Mouse (Mus musculus): Measurements from ENCODE around the gene Zfp994. TPM values are rescaled to one million over a fixed set of nuclear protein-coding genes. Genes with fewer than 3 reads are reported as not detected.

Gene Zfp994
- 2.1 TPM for polyA plus RNA-seq (2017; shearing (Covaris generic))

DNA sequence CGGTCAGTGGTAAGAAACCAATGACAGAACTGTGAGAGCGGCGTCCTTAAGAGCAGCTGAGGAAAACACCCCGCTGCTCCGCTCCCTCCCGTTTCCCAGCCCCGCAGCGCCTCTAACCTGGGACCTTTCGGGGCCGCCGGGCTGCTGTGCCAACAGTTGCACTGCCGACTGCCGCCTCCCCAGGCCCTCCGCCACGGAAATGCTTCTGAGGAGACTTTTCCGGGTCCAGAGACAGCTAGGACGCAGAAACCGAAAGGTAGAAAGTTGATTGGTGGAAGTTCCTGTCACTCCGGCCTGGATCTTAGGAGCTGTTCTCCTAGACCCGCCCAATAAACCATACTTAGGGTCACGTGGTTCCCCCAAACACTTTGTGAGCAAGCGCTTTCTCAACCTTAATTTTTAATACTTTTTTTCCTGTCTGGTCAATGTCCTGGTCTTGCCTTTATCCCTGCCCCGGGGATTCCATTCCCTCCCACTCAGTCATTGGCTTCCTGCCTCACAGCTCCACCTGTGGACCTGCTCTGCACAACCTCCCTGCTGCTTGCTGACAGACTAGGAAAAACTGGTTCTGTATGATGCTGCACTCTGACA, at the start of gene Zfp994:
Zfp994 (minus strand) TSS at position 195 of the 591 bp plus-strand sequence.

DNA sequence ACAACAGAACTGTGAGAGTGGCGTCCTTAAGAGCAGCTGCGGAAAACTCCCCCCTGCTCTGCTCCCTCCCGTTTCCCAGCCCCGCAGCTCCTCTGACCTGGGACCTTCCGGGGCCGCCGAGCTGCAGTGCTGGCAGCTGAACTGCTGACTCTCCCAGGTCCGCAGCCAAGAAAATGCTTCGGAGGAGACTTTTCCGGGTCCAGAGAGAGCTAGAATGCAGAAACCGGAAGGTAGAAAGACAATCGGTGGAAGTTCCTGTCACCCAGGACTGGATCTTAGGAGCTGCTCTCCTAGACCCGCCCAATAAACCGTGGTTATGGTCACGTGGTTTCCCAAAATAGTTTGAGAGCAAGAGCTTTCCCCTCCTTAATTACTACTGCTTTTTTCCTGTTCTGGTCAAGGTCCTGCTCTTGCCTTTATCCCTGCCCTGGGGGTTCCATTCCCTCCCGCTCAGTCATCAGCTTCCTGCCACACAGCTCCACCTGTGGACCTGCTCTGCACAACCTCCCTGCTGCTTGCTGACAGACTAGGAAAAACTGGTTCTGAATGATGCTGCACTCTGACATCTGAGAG, 59.6 kb downstream of the Zfp994 start, which contains the start of gene Zfp947:
Zfp947 (minus strand) TSS at position 469 of the 573 bp plus-strand sequence.

Other genes with a start within 250 kb of the Zfp994 start
- gene Zfp947, start 59.4 kb downstream of the Zfp994 start, polyA plus RNA-seq (2017; shearing (Covaris generic)): 0.22 TPM
- 8.0 TPM for gene CT030661.1, start 89.2 kb upstream of the Zfp994 start, polyA plus RNA-seq (2017; shearing (Covaris generic))
- 7.4 TPM for gene Zfp944, start 135.8 kb upstream of the Zfp994 start, polyA plus RNA-seq (2017; shearing (Covaris generic))
- 11.8 TPM for gene Zfp758, start 135.8 kb upstream of the Zfp994 start, polyA plus RNA-seq (2017; shearing (Covaris generic))
- gene Zfp946, start 198.6 kb upstream of the Zfp994 start, polyA plus RNA-seq (2017; shearing (Covaris generic)): 3.3 TPM